Mouse (Mus musculus) brain, embryonic 14.5 days (tissue): ENCODE results near the gene Trim21.

ENCODE experiments used
- CTCF ChIP-seq: fragments of 200-500 bp; IDR thresholded peaks from 2 replicates; pipeline ENCODE4 v1.5.1; 2012; ENCODE audit warnings: inconsistent platforms, mild to moderate bottlenecking, moderate library complexity, borderline replicate concordance; ENCODE audit not compliant: insufficient read depth, insufficient read length; ENCODE audit errors: extremely low read depth
- POLR2A ChIP-seq: fragments of 200-500 bp; IDR thresholded peaks from 2 replicates; pipeline ENCODE4 v1.6.1; 2012; ENCODE audit warnings: mild to moderate bottlenecking, inconsistent platforms, borderline replicate concordance; ENCODE audit not compliant: poor library complexity, insufficient read depth, insufficient read length, severe bottlenecking; ENCODE audit errors: extremely low read depth

- TF ChIP-seq CTCF (no peak), POLR2A (no peak)
These were observed 26.5 kb upstream of the Trim21 start, which contains the start of gene Olfr551 for GRCm38 (mm10) chr7:102591786-102592185.
